Mouse (Mus musculus): ENCODE results near the gene Pecr.
"Not testable (repeated sequence)": the region's sequence is repeated elsewhere in the genome, so short reads cannot be mapped to it uniquely, and the experiment has no call there.

Pecr gene

GRCm38 (mm10) chr1:72232592-72232991 lies 51.5 kb downstream of the Pecr start:
- DNase-seq: not testable (repeated sequence)

GRCm38 (mm10) chr1:72228974-72229373 lies 55.1 kb downstream of the Pecr start:
- no peak for DNase-seq

- no peak for DNase-seq
Observed at GRCm38 (mm10) chr1:72227546-72227945, 56.6 kb downstream of the Pecr start.

- DNase-seq: no peak
Observed at GRCm38 (mm10) chr1:72226887-72227481, 57.1 kb downstream of the Pecr start.

GRCm38 (mm10) chr1:72226172-72226886 lies 57.8 kb downstream of the Pecr start:
- no peak for DNase-seq

- peak; percentile 80 for DNase-seq
Observed at GRCm38 (mm10) chr1:72225720-72226171, 58.4 kb downstream of the Pecr start.

GRCm38 (mm10) chr1:72225054-72225718 lies 58.9 kb downstream of the Pecr start:
- DNase-seq: no peak

GRCm38 (mm10) chr1:72220008-72220407 lies 64.1 kb downstream of the Pecr start:
- DNase-seq: no peak

- DNase-seq: no peak
Observed at GRCm38 (mm10) chr1:72219116-72219515, 65.0 kb downstream of the Pecr start.

GRCm38 (mm10) chr1:72218626-72219025 lies 65.5 kb downstream of the Pecr start:
- DNase-seq: no peak

- DNase-seq: no peak
Observed at GRCm38 (mm10) chr1:72216761-72217160, 67.4 kb downstream of the Pecr start.

- DNase-seq: no peak
Observed at GRCm38 (mm10) chr1:72215174-72215573, 68.9 kb downstream of the Pecr start.

GRCm38 (mm10) chr1:72214470-72214961 lies 69.6 kb downstream of the Pecr start:
- no peak for DNase-seq

GRCm38 (mm10) chr1:72213954-72214353 lies 70.2 kb downstream of the Pecr start:
- no peak for DNase-seq

GRCm38 (mm10) chr1:72211701-72212699 lies 72.1 kb downstream of the Pecr start, which contains the start of gene Mreg:
Gene Mreg (minus strand): TSS chr1:72212307.
- DNase-seq: peak; percentile 71

GRCm38 (mm10) chr1:72210803-72211679 lies 73.1 kb downstream of the Pecr start:
- DNase-seq: no peak
